Mouse (Mus musculus): ENCODE data around the gene Myo1d. TPM values are rescaled to one million over a fixed set of nuclear protein-coding genes. Genes with fewer than 3 reads are reported as not detected.

Gene Myo1d
- polyA plus RNA-seq, 1 experiment from 2014 or later = 30.5 TPM

DNA sequence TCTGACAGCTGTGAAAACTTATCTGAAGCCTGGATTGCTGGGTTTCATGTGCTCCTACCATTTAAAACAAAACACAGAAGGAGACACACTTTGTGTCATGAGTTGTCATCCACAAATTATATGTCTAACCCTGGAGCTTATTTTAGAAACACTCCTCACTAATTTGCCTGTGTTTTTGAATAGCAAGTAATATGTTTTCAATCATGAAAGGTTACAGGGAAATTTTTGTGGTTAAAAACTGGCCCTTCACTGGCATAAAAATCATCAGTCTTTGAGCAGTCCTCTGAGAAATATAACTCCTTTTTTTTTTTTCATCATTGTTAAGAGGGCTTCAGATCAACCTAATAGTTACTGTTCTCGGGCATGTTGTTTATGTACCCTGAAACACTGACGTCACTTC, 25.6 kb downstream of the Myo1d start:
- Histone ChIP-seq H3K4me1 (no peaks in the 10 kb centered on the region), H3K27me3 (replicated peaks) (no peaks in the 10 kb centered on the region), H3K36me3 (no peaks in the 10 kb centered on the region), H3K27ac (no peak overlapping the region), H3K4me3 (replicated peaks) (no peak overlapping the region), H3K9ac (no peak overlapping the region), H3K9me3 (no peaks in the 10 kb centered on the region), H3K4me2 (no peak overlapping the region)
- no peak for ATAC-seq (ENCODE audit: insufficient read depth, low FRiP score, low read depth)
- WGBS = 62% methylated on average over 2 of the region's 2 CpGs

DNA sequence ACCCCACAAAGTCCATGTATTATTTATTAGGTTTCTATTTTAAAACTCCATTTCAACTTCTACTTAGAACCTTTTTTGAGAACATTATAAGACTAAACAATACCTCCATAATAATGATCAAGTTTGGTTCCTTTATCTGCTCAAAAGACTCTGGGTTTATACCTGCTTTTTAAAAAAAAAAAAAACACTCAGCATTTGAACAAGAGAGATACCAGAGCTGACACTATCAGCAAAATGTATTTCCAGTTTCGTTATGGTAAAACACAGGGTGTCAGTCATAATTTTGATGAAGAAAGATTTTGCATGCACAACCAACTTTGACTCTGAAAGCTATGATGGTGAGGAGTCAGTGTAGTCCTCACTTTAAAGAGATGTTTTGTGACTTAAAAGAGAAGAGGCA, 28.7 kb downstream of the Myo1d start:
- Histone ChIP-seq H3K4me2 (no peak overlapping the region), H3K4me3 (replicated peaks) (no peak overlapping the region), H3K27me3 (replicated peaks) (no peaks in the 10 kb centered on the region), H3K9ac (no peak overlapping the region), H3K27ac (no peak overlapping the region), H3K4me1 (no peaks in the 10 kb centered on the region), H3K36me3 (no peaks in the 10 kb centered on the region), H3K9me3 (no peaks in the 10 kb centered on the region)
- ATAC-seq (ENCODE audit: insufficient read depth, low FRiP score, low read depth) = no peak
- 71% methylated on average over 1 of the region's 1 CpGs for WGBS

GRCm38 (mm10) chr11:80749187-80749586, 30.6 kb downstream of the Myo1d start:
- ATAC-seq (ENCODE audit: insufficient read depth, low FRiP score, low read depth) = no peak
- 94% methylated on average over 1 of the region's 1 CpGs for WGBS

DNA sequence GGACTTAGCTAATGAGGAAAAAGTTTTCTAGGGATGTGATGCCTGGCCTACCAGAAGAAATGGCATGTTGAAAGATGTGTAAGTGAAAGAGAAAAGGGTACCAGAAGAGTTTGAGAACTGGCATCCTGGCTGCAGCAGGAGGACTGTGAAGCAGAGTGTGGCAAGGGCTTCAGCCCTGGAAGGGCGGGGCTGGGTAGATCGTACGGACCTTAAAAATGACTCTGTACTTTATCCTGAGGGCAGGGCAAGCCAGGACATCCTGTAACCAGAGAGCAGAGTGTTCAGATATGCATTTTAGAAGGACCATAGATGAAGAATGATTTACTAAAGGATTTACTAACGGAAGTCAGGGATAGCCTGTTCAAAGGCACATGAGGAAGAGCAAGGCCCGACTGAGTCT, 34.4 kb downstream of the Myo1d start:
- no peak overlapping the region for H3K4me3 ChIP-seq (replicated peaks)
- 66% methylated on average over 5 of the region's 5 CpGs for WGBS
- H3K4me2 ChIP-seq = no peak overlapping the region
- no peak overlapping the region for H3K27ac ChIP-seq
- H3K4me1 ChIP-seq = no peaks in the 10 kb centered on the region
- no peak for ATAC-seq (ENCODE audit: insufficient read depth, low FRiP score, low read depth)
- no peaks in the 10 kb centered on the region for H3K36me3 ChIP-seq
- no peak overlapping the region for H3K9ac ChIP-seq
- H3K9me3 ChIP-seq = no peaks in the 10 kb centered on the region
- no peaks in the 10 kb centered on the region for H3K27me3 ChIP-seq (replicated peaks)

More at GRCm38 (mm10) chr11:80749187-80749586, 30.6 kb downstream of the Myo1d start:
- H3K4me2 ChIP-seq = no peak overlapping the region
- H3K4me1 ChIP-seq = no peaks in the 10 kb centered on the region
- no peaks in the 10 kb centered on the region for H3K9me3 ChIP-seq
- H3K27ac ChIP-seq = no peak overlapping the region
- H3K36me3 ChIP-seq = no peaks in the 10 kb centered on the region
- no peak overlapping the region for H3K4me3 ChIP-seq (replicated peaks)
- H3K27me3 ChIP-seq (replicated peaks) = no peaks in the 10 kb centered on the region
- H3K9ac ChIP-seq = no peak overlapping the region

- 78% methylated on average over 4 of the region's 4 CpGs for WGBS
- Histone ChIP-seq H3K4me1 (no peaks in the 10 kb centered on the region), H3K9me3 (no peaks in the 10 kb centered on the region), H3K4me2 (no peak overlapping the region), H3K36me3 (no peaks in the 10 kb centered on the region), H3K27me3 (replicated peaks) (no peaks in the 10 kb centered on the region), H3K4me3 (replicated peaks) (no peak overlapping the region), H3K9ac (no peak overlapping the region), H3K27ac (no peak overlapping the region)
- no peak for ATAC-seq (ENCODE audit: insufficient read depth, low FRiP score, low read depth)
Measured at GRCm38 (mm10) chr11:80743823-80744410, 35.9 kb downstream of the Myo1d start.

DNA sequence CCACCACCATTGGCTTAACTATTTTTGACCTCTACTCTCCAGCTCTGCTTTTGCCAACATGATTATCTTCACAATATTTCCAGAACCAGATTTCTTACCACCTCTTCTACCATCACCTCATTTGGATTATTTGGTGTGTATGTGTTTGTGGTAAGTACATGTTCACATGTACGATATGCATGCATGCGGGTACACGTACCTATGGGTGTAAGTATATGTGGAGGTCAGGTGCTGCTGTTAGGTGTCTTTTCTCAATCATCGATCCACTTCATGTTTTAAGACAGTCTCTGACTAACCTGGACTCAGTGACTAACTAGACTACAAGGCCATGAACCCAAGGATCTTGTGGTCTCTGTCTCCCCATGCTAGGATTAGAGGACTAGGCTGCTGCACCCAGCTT, 37.4 kb downstream of the Myo1d start:
- H3K9ac ChIP-seq = no peak overlapping the region
- WGBS = 95% methylated on average over 4 of the region's 4 CpGs

DNA sequence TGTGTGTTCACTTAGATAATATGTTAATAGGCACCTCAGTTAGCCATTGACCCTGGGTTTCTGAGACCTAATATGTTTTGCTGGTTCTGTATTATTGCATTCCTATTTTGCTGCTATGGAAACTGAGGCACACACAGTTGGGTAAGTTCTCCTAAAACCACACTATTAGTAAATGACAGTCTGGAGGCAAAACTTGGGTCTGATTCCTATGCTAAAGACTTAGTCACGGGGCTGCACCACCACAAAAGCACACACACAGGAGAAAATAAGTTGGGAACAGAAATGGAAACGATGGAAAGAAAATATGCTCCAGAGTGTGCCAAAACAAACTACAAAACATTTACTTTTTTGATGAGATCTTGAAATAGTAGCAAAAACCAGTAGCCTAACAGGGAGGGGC, 45.1 kb downstream of the Myo1d start:
- no peaks in the 10 kb centered on the region for H3K27me3 ChIP-seq (replicated peaks)
- ATAC-seq (ENCODE audit: insufficient read depth, low FRiP score, low read depth) = no peak
- H3K9ac ChIP-seq = no peak overlapping the region
- no peak overlapping the region for H3K4me2 ChIP-seq
- no peak overlapping the region for H3K27ac ChIP-seq
- no peaks in the 10 kb centered on the region for H3K4me1 ChIP-seq
- no peaks in the 10 kb centered on the region for H3K36me3 ChIP-seq
- H3K4me3 ChIP-seq (replicated peaks) = no peak overlapping the region
- H3K9me3 ChIP-seq = no peaks in the 10 kb centered on the region
- 80% methylated on average over 2 of the region's 2 CpGs for WGBS

More for the DNA sequence above, 37.4 kb downstream of the Myo1d start:
- Histone ChIP-seq H3K9me3 (no peaks in the 10 kb centered on the region), H3K27ac (no peak overlapping the region), H3K27me3 (replicated peaks) (no peaks in the 10 kb centered on the region), H3K4me2 (no peak overlapping the region), H3K36me3 (no peaks in the 10 kb centered on the region), H3K4me3 (replicated peaks) (no peak overlapping the region), H3K4me1 (no peaks in the 10 kb centered on the region)
- no peak for ATAC-seq (ENCODE audit: insufficient read depth, low FRiP score, low read depth)

GRCm38 (mm10) chr11:80724701-80725100, 55.1 kb downstream of the Myo1d start:
- 65% methylated on average over 12 of the region's 12 CpGs for WGBS
- ATAC-seq (ENCODE audit: insufficient read depth, low FRiP score, low read depth) = no peak
- H3K27me3 ChIP-seq (replicated peaks) = no peaks in the 10 kb centered on the region
- H3K4me2 ChIP-seq = no peak overlapping the region
- no peaks in the 10 kb centered on the region for H3K9me3 ChIP-seq
- H3K9ac ChIP-seq = no peak overlapping the region
- no peaks in the 10 kb centered on the region for H3K4me1 ChIP-seq
- no peak overlapping the region for H3K27ac ChIP-seq
- no peak overlapping the region for H3K4me3 ChIP-seq (replicated peaks)
- no peaks in the 10 kb centered on the region for H3K36me3 ChIP-seq

DNA sequence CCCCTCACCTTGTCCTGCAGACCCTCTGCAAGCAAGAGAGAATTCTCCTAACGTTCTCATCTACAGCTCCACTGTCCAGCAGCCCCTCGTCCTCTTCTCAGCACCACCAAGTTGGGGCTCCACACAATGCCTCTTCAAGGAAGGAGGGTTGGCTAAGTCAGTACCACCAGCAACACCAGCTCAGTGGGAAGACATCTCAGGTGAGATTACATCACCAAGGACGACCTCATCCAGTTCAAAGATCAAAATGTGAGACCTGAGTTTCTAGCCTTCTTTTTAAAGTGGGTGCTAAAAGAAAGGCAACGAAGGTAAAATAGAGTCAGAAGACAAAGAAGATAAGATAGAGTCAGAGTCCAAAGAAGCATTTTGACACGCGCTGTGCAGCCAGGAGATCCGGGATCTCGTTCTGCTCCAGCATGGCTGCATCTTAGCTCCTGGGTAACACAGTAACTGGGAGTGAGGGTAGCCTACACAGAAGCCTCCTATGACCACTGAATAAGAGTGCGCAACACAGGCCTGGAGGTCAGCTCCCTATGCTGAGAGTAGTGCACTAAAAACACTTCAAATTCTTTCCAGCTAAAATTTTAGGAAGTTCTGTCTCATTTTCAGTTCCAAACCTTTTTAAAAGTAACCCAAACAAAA, 56.3 kb downstream of the Myo1d start:
- Histone ChIP-seq H3K36me3 (no peaks in the 10 kb centered on the region), H3K9ac (no peak overlapping the region), H3K4me1 (no peaks in the 10 kb centered on the region), H3K9me3 (no peaks in the 10 kb centered on the region), H3K4me3 (replicated peaks) (no peak overlapping the region), H3K27me3 (replicated peaks) (no peaks in the 10 kb centered on the region), H3K27ac (no peak overlapping the region), H3K4me2 (no peak overlapping the region)
- ATAC-seq (ENCODE audit: insufficient read depth, low FRiP score, low read depth) = no peak
- WGBS = 75% methylated on average over 9 of the region's 9 CpGs

DNA sequence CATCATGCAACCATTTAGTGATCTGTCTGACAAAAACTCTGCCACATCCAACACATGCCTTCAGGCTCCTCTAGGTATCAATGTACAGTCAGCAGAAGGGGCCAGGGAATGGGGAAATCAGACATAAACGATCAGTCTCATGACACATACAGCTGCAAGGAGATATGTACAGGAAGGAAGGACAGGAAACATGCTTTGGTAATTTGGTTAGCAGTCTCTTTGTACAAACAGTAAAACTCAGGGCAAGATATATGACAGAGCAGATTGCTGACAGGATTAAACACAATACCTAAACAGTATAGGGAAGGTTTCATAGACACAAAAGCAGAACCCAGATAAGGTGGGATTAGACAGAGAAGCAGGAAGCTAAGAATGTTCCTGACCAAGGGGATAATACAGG, 60.8 kb downstream of the Myo1d start:
- Histone ChIP-seq H3K9ac (no peak overlapping the region), H3K9me3 (no peaks in the 10 kb centered on the region), H3K36me3 (no peaks in the 10 kb centered on the region), H3K4me3 (replicated peaks) (no peak overlapping the region), H3K4me2 (no peak overlapping the region), H3K27ac (no peak overlapping the region), H3K4me1 (no peaks in the 10 kb centered on the region), H3K27me3 (replicated peaks) (no peaks in the 10 kb centered on the region)
- 16% methylated on average over 1 of the region's 1 CpGs for WGBS
- no peak for ATAC-seq (ENCODE audit: insufficient read depth, low FRiP score, low read depth)

DNA sequence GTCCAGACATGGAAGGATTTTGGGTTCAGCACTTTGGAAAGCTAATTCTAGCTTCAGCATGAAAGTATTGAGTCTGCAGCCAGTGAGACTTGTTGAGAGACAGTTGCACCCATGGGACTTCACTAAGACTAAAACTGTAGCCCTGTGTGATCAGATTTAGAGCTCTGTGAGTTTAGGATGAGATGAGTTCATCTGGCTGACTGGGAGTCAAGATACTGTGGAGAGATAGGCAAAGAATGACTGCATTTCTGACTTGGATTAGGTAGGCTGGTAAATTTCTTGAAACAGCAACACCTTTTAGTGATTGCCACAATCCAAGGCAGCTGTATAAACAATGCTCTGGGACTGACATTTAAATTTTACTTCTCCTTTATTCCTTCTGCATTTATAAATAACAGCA, 61.8 kb downstream of the Myo1d start:
- H3K27me3 ChIP-seq (replicated peaks) = no peaks in the 10 kb centered on the region
- no peak overlapping the region for H3K27ac ChIP-seq
- no peak overlapping the region for H3K9ac ChIP-seq
- H3K9me3 ChIP-seq = no peaks in the 10 kb centered on the region
- ATAC-seq (ENCODE audit: insufficient read depth, low FRiP score, low read depth) = no peak
- no peaks in the 10 kb centered on the region for H3K36me3 ChIP-seq
- H3K4me3 ChIP-seq (replicated peaks) = no peak overlapping the region
- no peak overlapping the region for H3K4me2 ChIP-seq
- no peaks in the 10 kb centered on the region for H3K4me1 ChIP-seq

DNA sequence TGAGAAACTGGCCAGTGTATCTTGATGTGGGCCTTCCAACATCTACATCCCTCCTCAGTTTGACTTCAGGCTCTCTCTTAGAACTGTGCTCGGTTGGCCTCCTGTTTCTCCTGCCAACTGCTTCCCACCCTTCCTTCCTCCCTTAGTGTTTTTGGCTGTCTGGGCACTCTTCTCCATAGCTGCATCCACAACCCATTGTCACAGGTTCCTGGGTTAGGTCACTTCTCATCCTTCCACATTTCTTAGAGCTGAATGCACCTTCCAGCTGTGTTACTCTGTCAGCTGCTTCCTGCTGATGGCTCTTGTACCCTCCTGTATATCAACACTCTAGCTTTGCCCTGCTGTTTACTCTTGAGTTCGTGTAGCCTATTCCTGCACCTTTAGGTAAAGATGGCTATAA, 64.7 kb downstream of the Myo1d start:
- WGBS = 62% methylated on average over 2 of the region's 2 CpGs
- H3K27ac ChIP-seq = no peak overlapping the region

DNA sequence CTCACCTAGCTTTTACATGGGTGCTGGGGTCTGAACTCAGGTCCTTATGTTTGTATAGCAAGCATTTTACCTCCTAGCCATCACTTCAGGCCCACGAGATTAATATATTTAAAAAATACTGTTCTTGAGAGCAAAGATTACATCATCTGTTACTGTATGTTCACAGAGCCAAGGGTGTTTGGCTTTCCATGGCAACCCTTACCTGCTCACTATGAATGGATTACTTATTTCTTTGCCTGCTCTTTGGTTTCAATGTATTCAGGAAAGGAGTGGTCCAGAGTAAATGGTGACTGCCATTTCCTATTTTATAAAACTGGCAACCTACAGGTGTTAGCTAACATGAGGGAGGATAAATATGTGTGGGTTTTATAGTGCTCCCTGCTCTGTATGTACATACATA, 66.1 kb downstream of the Myo1d start:
- peak; percentile 84 for ATAC-seq (ENCODE audit: insufficient read depth, low FRiP score, low read depth)
- H3K27me3 ChIP-seq (replicated peaks) = no peaks in the 10 kb centered on the region
- H3K9ac ChIP-seq = no peak overlapping the region
- no peaks in the 10 kb centered on the region for H3K36me3 ChIP-seq
- H3K27ac ChIP-seq = 0 out of 2 replicates have a peak overlapping the region, but pooled peaks have one; percentile 11
- no peak overlapping the region for H3K4me2 ChIP-seq
- no peak overlapping the region for H3K4me3 ChIP-seq (replicated peaks)
- H3K9me3 ChIP-seq = no peaks in the 10 kb centered on the region
- WGBS = 38% methylated on average over 1 of the region's 1 CpGs
- H3K4me1 ChIP-seq = no peaks in the 10 kb centered on the region; the same call in 1 of the 2 replicates

More for the DNA sequence above, 64.7 kb downstream of the Myo1d start:
- no peak overlapping the region for H3K4me3 ChIP-seq (replicated peaks)
- H3K4me1 ChIP-seq = no peaks in the 10 kb centered on the region; the same call in 1 of the 2 replicates
- no peaks in the 10 kb centered on the region for H3K36me3 ChIP-seq
- H3K9ac ChIP-seq = no peak overlapping the region
- no peaks in the 10 kb centered on the region for H3K27me3 ChIP-seq (replicated peaks)
- ATAC-seq (ENCODE audit: insufficient read depth, low FRiP score, low read depth) = no peak
- H3K4me2 ChIP-seq = no peak overlapping the region
- no peaks in the 10 kb centered on the region for H3K9me3 ChIP-seq
